Mouse (Mus musculus): Measurements from ENCODE around the gene Gm20547. TPM values are rescaled to one million over a fixed set of nuclear protein-coding genes. Genes with fewer than 3 reads are reported as not detected.

Gene Gm20547
- polyA plus RNA-seq, 1 experiment: not detected

DNA sequence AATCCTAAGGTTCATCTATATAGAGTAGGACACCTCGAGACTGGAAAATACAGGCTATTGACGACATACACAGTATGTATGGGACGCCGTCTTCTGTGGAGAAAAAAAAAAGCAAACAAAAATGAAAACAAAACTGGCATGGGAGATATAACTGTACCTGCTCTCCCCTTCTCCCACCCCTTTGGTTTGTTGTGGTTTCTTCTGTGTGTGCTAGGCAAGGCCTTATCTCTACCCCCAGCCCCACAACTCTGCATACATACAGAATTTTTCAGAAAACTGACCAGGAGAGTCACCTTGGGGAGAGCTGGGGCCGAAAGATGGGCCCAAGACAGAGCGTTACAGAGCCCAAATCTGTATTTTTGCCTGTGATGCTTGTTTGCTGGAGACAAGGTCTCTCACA lies 2.9 kb upstream of the Gm20547 start:
- Histone ChIP-seq H3K36me3 (ENCODE audit: control insufficient read depth, insufficient read depth) (no peaks in the 10 kb centered on the region), H3K79me2 (ENCODE audit: control insufficient read depth, insufficient read depth) (no peaks in the 10 kb centered on the region), H3K4me3 (no peak overlapping the region), H3ac (ENCODE audit: control insufficient read depth, insufficient read length) (no peak overlapping the region), H3K27me3 (ENCODE audit: control insufficient read depth, insufficient read depth, insufficient read length) (no peaks in the 10 kb centered on the region), H3K4me2 (ENCODE audit: low read depth) (no peak overlapping the region)
- no peak for TF ChIP-seq CEBPB (IDR thresholded peaks at IDR 0.05; ENCODE audit: insufficient read depth, poor library complexity, severe bottlenecking)
- TF ChIP-seq MYOG (IDR thresholded peaks at IDR 0.05; ENCODE audit: control insufficient read depth in 1 of 3, insufficient read depth in 1 of 3, insufficient read length in 2 of 3, low read depth in 2 of 3): no peak

GRCm38 (mm10) chr17:34883332-34883731 lies 1.5 kb upstream of the Gm20547 start:
- Histone ChIP-seq H3K4me3 (no peak overlapping the region), H3K4me2 (ENCODE audit: low read depth) (no peak overlapping the region), H3K27me3 (ENCODE audit: control insufficient read depth, insufficient read depth, insufficient read length) (no peaks in the 10 kb centered on the region), H3K36me3 (ENCODE audit: control insufficient read depth, insufficient read depth) (no peaks in the 10 kb centered on the region), H3K79me2 (ENCODE audit: control insufficient read depth, insufficient read depth) (no peaks in the 10 kb centered on the region), H3ac (ENCODE audit: control insufficient read depth, insufficient read length) (no peak overlapping the region)
- TF ChIP-seq TCF12 (IDR thresholded peaks at IDR 0.05; ENCODE audit: insufficient read depth, poor library complexity, severe bottlenecking) (no peak), MYOG (IDR thresholded peaks at IDR 0.05; ENCODE audit: control insufficient read depth in 1 of 3, insufficient read depth in 1 of 3, insufficient read length in 2 of 3, low read depth in 2 of 3) (no peak), USF1 (IDR thresholded peaks at IDR 0.05; ENCODE audit: low read depth) (no peak), CEBPB (IDR thresholded peaks at IDR 0.05; ENCODE audit: insufficient read depth, poor library complexity, severe bottlenecking) (no peak), TCF3 (IDR thresholded peaks at IDR 0.05; ENCODE audit: insufficient read length, low read depth) (no peak), POLR2A (IDR thresholded peaks at IDR 0.05; ENCODE audit: insufficient read length, low read depth) (no peak), POLR2AphosphoS2 (IDR thresholded peaks at IDR 0.05; ENCODE audit: insufficient read length, low read depth) (no peak), MAX (IDR thresholded peaks at IDR 0.05; ENCODE audit: low read depth) (no peak), E2F4 (IDR thresholded peaks at IDR 0.05; ENCODE audit: insufficient read depth) (no peak), REST (IDR thresholded peaks at IDR 0.05; ENCODE audit: insufficient read depth, insufficient read length) (no peak), SRF (IDR thresholded peaks at IDR 0.05; ENCODE audit: control insufficient read depth, insufficient read length, low read depth) (no peak), MYOD1 (IDR thresholded peaks at IDR 0.05; ENCODE audit: control insufficient read depth in 1 of 3, insufficient read length in 2 of 3, low read depth in 2 of 3) (no peak)

DNA sequence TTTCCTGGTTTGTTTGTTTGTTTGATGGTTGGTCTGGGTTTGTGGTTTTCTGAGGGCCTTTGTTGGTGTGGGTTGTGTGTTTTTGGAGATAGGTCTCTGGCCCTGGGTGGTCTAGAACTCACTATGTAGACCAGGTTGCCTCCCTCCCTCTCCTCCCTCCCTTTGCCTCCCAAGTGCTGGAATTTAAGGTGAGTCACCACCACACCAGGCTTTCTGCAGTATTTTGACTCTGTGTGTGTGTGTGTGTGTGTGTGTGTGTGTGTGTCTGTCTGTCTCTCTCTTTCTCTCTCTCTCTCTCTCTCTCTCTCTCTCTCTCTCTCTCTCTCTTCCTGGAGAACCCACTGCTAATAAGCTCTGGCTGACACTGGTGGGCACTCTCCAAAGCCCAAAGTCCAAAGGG lies 676 bp downstream of the Gm20547 start:
- H3ac ChIP-seq (ENCODE audit: control insufficient read depth, insufficient read length): no peak overlapping the region
- no peak overlapping the region for H3K4me3 ChIP-seq
- no peak overlapping the region for H3K4me2 ChIP-seq (ENCODE audit: low read depth)
- H3K79me2 ChIP-seq (ENCODE audit: control insufficient read depth, insufficient read depth): no peaks in the 10 kb centered on the region
- H3K27me3 ChIP-seq (ENCODE audit: control insufficient read depth, insufficient read depth, insufficient read length): no peaks in the 10 kb centered on the region
- no peaks in the 10 kb centered on the region for H3K36me3 ChIP-seq (ENCODE audit: control insufficient read depth, insufficient read depth)
- TF ChIP-seq MAX (IDR thresholded peaks at IDR 0.05; ENCODE audit: low read depth): no peak
- TF ChIP-seq SRF (IDR thresholded peaks at IDR 0.05; ENCODE audit: control insufficient read depth, insufficient read length, low read depth): no peak
- no peak for TF ChIP-seq E2F4 (IDR thresholded peaks at IDR 0.05; ENCODE audit: insufficient read depth)
- TF ChIP-seq POLR2A (IDR thresholded peaks at IDR 0.05; ENCODE audit: insufficient read length, low read depth): no peak
- no peak for TF ChIP-seq USF1 (IDR thresholded peaks at IDR 0.05; ENCODE audit: low read depth)
- TF ChIP-seq TCF12 (IDR thresholded peaks at IDR 0.05; ENCODE audit: insufficient read depth, poor library complexity, severe bottlenecking): no peak
- no peak for TF ChIP-seq MYOG (IDR thresholded peaks at IDR 0.05; ENCODE audit: control insufficient read depth in 1 of 3, insufficient read depth in 1 of 3, insufficient read length in 2 of 3, low read depth in 2 of 3)

DNA sequence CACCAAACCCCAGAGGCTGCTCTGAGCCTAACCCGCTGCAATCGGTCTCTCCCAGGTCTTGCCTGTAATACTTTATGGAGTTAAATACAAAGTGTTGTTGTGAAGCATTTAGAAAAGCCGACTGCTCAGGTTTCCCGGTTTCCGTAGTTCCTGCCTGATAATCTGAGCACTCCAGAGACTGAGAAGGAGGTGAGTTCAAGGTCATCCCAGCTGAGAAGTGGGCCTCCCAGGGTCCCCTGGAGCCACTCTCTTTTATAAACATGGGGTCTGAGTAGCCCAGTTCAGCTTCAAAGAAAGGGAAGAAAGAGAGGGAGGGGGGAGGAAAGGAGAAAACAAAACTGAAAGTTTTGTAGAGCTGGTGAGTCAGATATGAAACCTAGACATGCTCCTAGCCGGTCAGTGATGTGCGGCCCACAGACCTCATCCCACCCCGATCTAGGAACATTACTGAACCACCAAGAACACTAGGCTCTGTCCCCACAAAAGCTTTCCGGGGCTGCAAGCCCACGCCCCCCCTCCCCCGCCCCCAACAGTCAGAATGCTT lies 2.4 kb downstream of the Gm20547 start, which contains the start of gene Zbtb12:
Gene Zbtb12, plus strand, starts transcription at position 148 of the 544 bp plus-strand sequence.
- H3K4me2 ChIP-seq (ENCODE audit: low read depth): no peak within 1 kb of the TSS
- H3K36me3 ChIP-seq (ENCODE audit: control insufficient read depth, insufficient read depth): no peaks in the 10 kb centered on the region
- no peak within 1 kb of the TSS for H3ac ChIP-seq (ENCODE audit: control insufficient read depth, insufficient read length)
- H3K27me3 ChIP-seq (ENCODE audit: control insufficient read depth, insufficient read depth, insufficient read length): no peaks in the 10 kb centered on the region
- TF ChIP-seq CEBPB (IDR thresholded peaks at IDR 0.05; ENCODE audit: insufficient read depth, poor library complexity, severe bottlenecking) (no peak), TCF3 (IDR thresholded peaks at IDR 0.05; ENCODE audit: insufficient read length, low read depth) (no peak), REST (IDR thresholded peaks at IDR 0.05; ENCODE audit: insufficient read depth, insufficient read length) (no peak), POLR2AphosphoS2 (IDR thresholded peaks at IDR 0.05; ENCODE audit: insufficient read length, low read depth) (no peak), TCF12 (IDR thresholded peaks at IDR 0.05; ENCODE audit: insufficient read depth, poor library complexity, severe bottlenecking) (no peak)
- H3K4me3 ChIP-seq: no peak within 1 kb of the TSS
- no peaks in the 10 kb centered on the region for H3K79me2 ChIP-seq (ENCODE audit: control insufficient read depth, insufficient read depth)

DNA sequence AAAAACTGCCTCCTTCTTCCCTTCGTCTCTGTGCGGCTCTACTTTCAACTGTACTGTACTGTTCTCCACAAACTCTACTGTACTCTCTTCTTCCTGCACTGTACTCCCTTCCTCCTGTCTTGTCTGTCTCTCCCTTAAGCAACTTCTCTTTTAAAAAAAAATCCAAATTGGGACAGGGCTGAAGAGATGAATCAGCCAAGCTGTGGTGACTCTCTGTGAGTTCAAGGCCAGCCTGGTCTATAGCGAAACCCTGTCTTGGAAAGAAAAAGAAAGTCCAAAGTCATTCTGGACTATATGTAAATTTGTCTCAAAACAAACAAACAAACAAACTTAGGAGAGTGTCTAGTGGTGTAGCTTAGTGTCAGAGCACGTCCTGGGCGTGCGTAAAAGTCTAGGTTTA lies 7.5 kb downstream of the Gm20547 start:
- TF ChIP-seq SRF (IDR thresholded peaks at IDR 0.05; ENCODE audit: control insufficient read depth, insufficient read length, low read depth) (no peak), POLR2A (IDR thresholded peaks at IDR 0.05; ENCODE audit: insufficient read length, low read depth) (no peak), POLR2AphosphoS2 (IDR thresholded peaks at IDR 0.05; ENCODE audit: insufficient read length, low read depth) (no peak), CEBPB (IDR thresholded peaks at IDR 0.05; ENCODE audit: insufficient read depth, poor library complexity, severe bottlenecking) (no peak), REST (IDR thresholded peaks at IDR 0.05; ENCODE audit: insufficient read depth, insufficient read length) (no peak), MYOG (IDR thresholded peaks at IDR 0.05; ENCODE audit: control insufficient read depth in 1 of 3, insufficient read depth in 1 of 3, insufficient read length in 2 of 3, low read depth in 2 of 3) (no peak), TCF12 (IDR thresholded peaks at IDR 0.05; ENCODE audit: insufficient read depth, poor library complexity, severe bottlenecking) (no peak), MAX (IDR thresholded peaks at IDR 0.05; ENCODE audit: low read depth) (no peak), E2F4 (IDR thresholded peaks at IDR 0.05; ENCODE audit: insufficient read depth) (no peak), TCF3 (IDR thresholded peaks at IDR 0.05; ENCODE audit: insufficient read length, low read depth) (no peak)
- no peak overlapping the region for H3K4me2 ChIP-seq (ENCODE audit: low read depth)
- no peak overlapping the region for H3ac ChIP-seq (ENCODE audit: control insufficient read depth, insufficient read length)
- no peaks in the 10 kb centered on the region for H3K27me3 ChIP-seq (ENCODE audit: control insufficient read depth, insufficient read depth, insufficient read length)
- H3K36me3 ChIP-seq (ENCODE audit: control insufficient read depth, insufficient read depth): no peaks in the 10 kb centered on the region
- H3K4me3 ChIP-seq: no peak overlapping the region
- H3K79me2 ChIP-seq (ENCODE audit: control insufficient read depth, insufficient read depth): no peaks in the 10 kb centered on the region
